Mouse (Mus musculus) neural tube, embryonic 15.5 days (tissue): Measurements from ENCODE around the gene Aak1. TPM values are rescaled to one million over a fixed set of nuclear protein-coding genes. Genes with fewer than 3 reads are reported as not detected.

Experiments
- ATAC-seq: fragments of 200-750 bp; cut with Nextera tagmentation; 2 replicates; pipeline ENCODE4 v1.8.0; 2017; ENCODE audit warnings: mild to moderate bottlenecking, moderate TSS enrichment, moderate library complexity; ENCODE audit not compliant: low FRiP score
- H3K27ac ChIP-seq: fragments of 300-500 bp; sonication (generic); replicated peaks from 2 replicates; pipeline ENCODE4 v1.5.1; 2015; ENCODE audit warnings: mild to moderate bottlenecking, inconsistent platforms
- H3K27me3 ChIP-seq: fragments of 300-500 bp; sonication (generic); replicated peaks from 2 replicates; pipeline ENCODE4 v1.6.1; 2015; ENCODE audit warnings: inconsistent platforms
- H3K36me3 ChIP-seq: fragments of 300-500 bp; sonication (generic); 2 replicates; pipeline ENCODE4 v1.6.1; 2015; ENCODE audit warnings: inconsistent platforms
- H3K4me1 ChIP-seq: fragments of 300-500 bp; sonication (generic); 2 replicates; pipeline ENCODE4 v1.6.1; 2015; ENCODE audit warnings: inconsistent platforms
- H3K4me2 ChIP-seq: fragments of 300-500 bp; sonication (generic); 2 replicates; pipeline ENCODE4 v1.6.1; 2015; ENCODE audit warnings: inconsistent platforms, mild to moderate bottlenecking, moderate library complexity
- H3K4me3 ChIP-seq: fragments of 300-500 bp; sonication (generic); replicated peaks from 2 replicates; pipeline ENCODE4 v1.5.1; 2015; ENCODE audit warnings: mild to moderate bottlenecking, inconsistent platforms
- H3K9ac ChIP-seq: fragments of 300-500 bp; sonication (generic); replicated peaks from 2 replicates; pipeline ENCODE4 v1.6.1; 2015; ENCODE audit warnings: mild to moderate bottlenecking, inconsistent platforms
- H3K9me3 ChIP-seq: fragments of 300-500 bp; sonication (generic); replicated peaks from 2 replicates; pipeline ENCODE4 v1.6.1; 2016; ENCODE audit warnings: inconsistent platforms
- WGBS: fragments of 180-500 bp; shearing (Covaris S2); methylation state at CpG from one replicate; pipeline ENCODE4 v1.1.7; 2015; ENCODE audit warnings: mixed read lengths; 5-methylcytosine and 5-hydroxymethylcytosine counted together
- polyA plus RNA-seq: library from polyadenylated mRNA; unstranded; fragments of >200 nt; fragmentation: Nextera tagmentation; extraction: Ambion mirVana; gene quantifications from 2 replicates; pipeline ENCODE4 v1.2.1, GENCODE M21; 2015

Gene Aak1
- polyA plus RNA-seq, 1 experiment from 2014 or later, result 40.2 TPM

DNA sequence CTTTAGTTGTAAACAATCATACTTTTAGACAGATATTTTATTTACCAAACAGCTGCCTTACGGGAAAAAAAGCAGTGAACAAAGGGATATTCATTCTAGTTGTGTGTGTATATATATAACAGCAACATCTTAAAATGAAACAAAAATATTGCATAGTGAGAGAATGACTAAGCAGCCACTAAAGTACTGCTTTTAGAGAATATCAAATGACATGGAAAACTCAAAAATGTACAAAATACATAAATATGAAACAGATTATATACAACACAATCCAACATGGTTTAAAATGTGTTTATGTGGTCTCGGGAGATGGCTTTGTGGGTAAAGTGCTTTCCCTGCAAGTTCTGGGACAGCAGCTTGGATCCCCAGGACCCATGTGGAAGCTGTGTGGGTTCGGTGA, 5.7 kb upstream of the Aak1 start:
- H3K4me2 ChIP-seq, result no peak overlapping the region
- no peak for ATAC-seq
- no peaks in the 10 kb centered on the region for H3K27me3 ChIP-seq
- no peak overlapping the region for H3K9ac ChIP-seq
- H3K4me3 ChIP-seq, result no peak overlapping the region
- no peak overlapping the region for H3K27ac ChIP-seq
- 89% methylated on average over 3 of the region's 3 CpGs for WGBS
- H3K4me1 ChIP-seq, result peaks cover 14% of the 10 kb centered on the region
- H3K9me3 ChIP-seq, result no peaks in the 10 kb centered on the region
- no peaks in the 10 kb centered on the region for H3K36me3 ChIP-seq

DNA sequence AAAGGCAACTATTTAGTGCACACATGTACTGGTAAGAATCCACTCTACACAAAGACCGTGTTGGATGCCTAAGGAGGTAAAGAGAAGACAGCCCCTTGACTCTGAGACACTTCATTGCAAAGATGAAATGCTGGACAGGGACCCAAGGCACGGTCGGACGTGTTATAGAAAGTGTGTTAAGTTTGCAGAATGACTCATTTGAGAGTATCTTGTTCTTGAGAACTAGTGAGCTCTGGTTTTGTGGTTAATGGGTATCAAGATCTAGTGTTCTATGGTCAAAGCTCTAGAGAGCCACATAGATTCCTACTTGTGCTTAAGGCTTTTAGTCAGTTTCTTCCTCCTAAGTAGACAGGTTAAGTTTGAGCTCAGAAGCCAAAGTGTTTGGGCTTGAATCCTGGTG, 2.9 kb upstream of the Aak1 start:
- 95% methylated on average over 4 of the region's 4 CpGs for whole genome bisulfite sequencing
- no peak overlapping the region for H3K9ac ChIP-seq
- no peak for ATAC-seq

DNA sequence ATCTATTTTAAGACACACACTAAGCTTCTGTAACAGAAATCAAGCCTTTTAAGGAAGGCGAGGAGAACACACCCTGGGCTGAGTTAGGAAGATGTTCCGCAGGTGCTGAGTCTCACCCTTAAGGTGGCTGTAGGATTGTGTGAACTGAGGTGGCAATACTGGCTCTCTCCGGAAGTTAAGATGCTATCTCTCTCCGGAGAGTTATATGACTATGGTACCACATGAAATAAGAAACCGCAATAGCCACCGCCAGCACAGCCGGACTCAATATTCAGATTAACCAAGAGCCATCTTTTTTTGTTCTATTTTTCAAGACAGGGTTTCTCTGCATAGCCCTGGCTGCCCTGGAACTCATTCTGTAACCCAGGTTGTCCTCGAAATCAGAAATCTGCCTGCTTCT, 1.5 kb upstream of the Aak1 start:
- ATAC-seq, result no peak
- 95% methylated on average over 8 of the region's 8 CpGs for WGBS
- Histone ChIP-seq H3K4me1 (peaks cover 38% of the 10 kb centered on the region), H3K4me3 (peak overlapping the region; percentile 89), H3K9ac (peak overlapping the region; percentile 90), H3K27me3 (no peaks in the 10 kb centered on the region), H3K27ac (peak overlapping the region; percentile 98; the same call in 1 of the 2 replicates), H3K4me2 (peak overlapping the region; percentile 82), H3K36me3 (no peaks in the 10 kb centered on the region), H3K9me3 (no peaks in the 10 kb centered on the region)

More for the DNA sequence above, 2.9 kb upstream of the Aak1 start:
- H3K4me3 ChIP-seq, result no peak overlapping the region
- no peak overlapping the region for H3K4me2 ChIP-seq
- H3K36me3 ChIP-seq, result no peaks in the 10 kb centered on the region
- H3K4me1 ChIP-seq, result peaks cover 26% of the 10 kb centered on the region
- H3K27ac ChIP-seq, result no peak overlapping the region
- no peaks in the 10 kb centered on the region for H3K9me3 ChIP-seq
- no peaks in the 10 kb centered on the region for H3K27me3 ChIP-seq

DNA sequence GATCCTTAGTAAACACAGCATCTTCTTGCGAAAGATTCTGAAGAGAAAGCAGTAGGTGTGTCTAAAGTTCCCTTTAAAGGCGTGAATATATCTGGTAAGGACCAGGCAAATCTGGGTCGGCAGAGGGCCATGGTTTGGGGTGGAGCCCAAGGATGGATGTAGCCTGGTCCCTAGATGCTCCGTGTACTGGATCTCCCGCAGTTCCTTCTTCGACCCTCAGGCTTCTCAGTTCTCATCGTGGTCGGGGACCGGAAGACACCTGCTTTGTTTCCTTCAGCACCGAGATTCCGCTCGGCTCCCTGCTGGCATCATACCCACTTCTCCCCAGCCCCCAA, 770 bp upstream of the Aak1 start:
- no peaks in the 10 kb centered on the region for H3K27me3 ChIP-seq
- peaks cover 45% of the 10 kb centered on the region for H3K4me1 ChIP-seq
- H3K27ac ChIP-seq, result peak overlapping the region; percentile 98
- ATAC-seq, result no peak; the same call in 1 of the 2 replicates
- under 1% methylated on average over 12 of the region's 12 CpGs for WGBS
- H3K4me3 ChIP-seq, result peak overlapping the region; percentile 89
- no peaks in the 10 kb centered on the region for H3K36me3 ChIP-seq
- peak overlapping the region; percentile 82 for H3K4me2 ChIP-seq
- peak overlapping the region; percentile 90 for H3K9ac ChIP-seq
- no peaks in the 10 kb centered on the region for H3K9me3 ChIP-seq

DNA sequence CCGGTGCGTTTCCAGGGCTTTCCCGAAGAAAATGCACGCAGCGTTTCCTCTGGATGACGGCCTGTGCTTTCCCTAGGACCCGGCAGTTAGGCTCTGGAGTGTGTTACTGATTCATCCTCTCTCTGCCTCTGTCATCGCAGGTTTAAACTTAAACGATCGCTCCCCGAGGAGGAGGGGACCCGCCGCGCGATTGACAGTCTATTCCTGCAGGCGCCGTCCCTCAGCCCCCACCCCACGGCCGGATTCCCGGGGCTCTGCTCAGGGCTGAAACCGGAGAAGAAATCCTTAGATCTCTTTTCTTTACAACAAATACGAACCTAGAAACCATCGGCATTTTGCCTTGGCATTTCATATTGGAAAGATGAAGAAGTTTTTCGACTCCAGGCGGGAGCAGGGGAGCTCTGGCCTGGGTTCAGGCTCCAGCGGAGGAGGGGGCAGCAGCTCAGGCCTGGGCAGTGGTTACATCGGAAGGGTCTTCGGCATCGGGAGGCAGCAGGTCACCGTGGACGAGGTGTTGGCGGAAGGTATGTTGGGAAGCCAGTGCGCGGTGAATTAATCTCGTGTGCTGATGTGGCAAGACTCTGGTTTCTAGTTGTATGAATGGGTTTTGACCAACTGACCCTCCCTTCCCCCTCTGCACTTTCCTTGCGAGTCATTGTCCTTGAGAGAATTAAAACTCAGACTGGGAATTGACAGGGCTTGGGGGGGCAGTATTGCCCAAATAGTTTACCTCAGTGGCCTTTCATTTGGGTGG, 552 bp downstream of the Aak1 start:
- ATAC-seq, result peak; percentile 43
- peaks cover 57% of the 10 kb centered on the region for H3K4me1 ChIP-seq
- H3K9me3 ChIP-seq, result no peaks in the 10 kb centered on the region
- H3K27ac ChIP-seq, result peak overlapping the region; percentile 98
- under 1% methylated on average over 36 of the region's 36 CpGs for WGBS
- no peaks in the 10 kb centered on the region for H3K36me3 ChIP-seq
- peak overlapping the region; percentile 82 for H3K4me2 ChIP-seq
- peak overlapping the region; percentile 90 for H3K9ac ChIP-seq
- no peaks in the 10 kb centered on the region for H3K27me3 ChIP-seq
- H3K4me3 ChIP-seq, result peak overlapping the region; percentile 89

DNA sequence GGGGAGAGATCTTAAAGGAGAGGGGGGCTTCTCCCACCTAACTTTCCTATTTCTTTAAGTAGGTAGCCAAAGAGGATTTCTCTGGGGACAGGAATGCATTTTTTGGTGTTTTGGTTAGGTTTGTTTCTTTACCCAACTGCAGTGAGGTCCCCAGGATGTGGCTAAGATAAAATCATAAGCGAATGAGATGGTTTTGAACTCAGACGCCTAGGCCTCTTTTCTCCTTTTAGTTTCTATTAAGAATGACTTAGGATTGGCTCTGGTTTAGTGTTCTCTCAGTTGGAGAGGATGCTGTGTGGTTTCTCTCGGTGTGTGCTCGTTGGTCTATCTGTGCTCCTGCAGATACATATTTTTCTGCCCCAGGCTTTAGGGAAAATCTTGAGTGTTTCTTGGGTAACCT, 1.3 kb downstream of the Aak1 start:
- Histone ChIP-seq H3K4me2 (peak overlapping the region; percentile 82), H3K9me3 (no peaks in the 10 kb centered on the region), H3K9ac (peak overlapping the region; percentile 90), H3K4me1 (peaks cover 63% of the 10 kb centered on the region), H3K36me3 (no peaks in the 10 kb centered on the region), H3K27ac (peak overlapping the region; percentile 98), H3K4me3 (peak overlapping the region; percentile 89), H3K27me3 (no peaks in the 10 kb centered on the region)
- ATAC-seq, result no peak
- WGBS, result 17% methylated on average over 4 of the region's 4 CpGs

DNA sequence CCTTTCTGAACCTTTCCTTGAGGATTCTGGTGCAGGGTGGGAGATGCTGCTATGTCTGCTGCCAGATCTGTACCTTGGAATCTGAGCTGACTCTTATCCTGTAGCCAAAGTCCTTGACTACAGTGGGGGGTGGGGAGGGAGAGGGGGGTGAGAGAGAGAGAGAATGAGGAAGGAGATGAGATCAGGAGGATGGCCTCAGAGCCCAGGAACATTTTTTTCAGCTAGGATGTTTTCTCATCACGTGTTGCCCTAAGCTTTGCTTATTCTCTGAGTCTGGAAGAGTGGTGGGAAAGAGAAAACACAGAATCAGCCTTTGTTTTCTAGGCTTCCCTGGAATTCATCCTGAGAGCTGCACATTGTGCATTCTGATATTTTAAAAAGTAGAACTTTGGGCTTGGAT, 2.2 kb downstream of the Aak1 start:
- ATAC-seq, result no peak
- Histone ChIP-seq H3K4me2 (peak overlapping the region; percentile 82), H3K27ac (no peak overlapping the region; the same call in 1 of the 2 replicates), H3K4me3 (peak overlapping the region; percentile 89), H3K27me3 (no peaks in the 10 kb centered on the region), H3K9me3 (no peaks in the 10 kb centered on the region), H3K9ac (peak overlapping the region; percentile 90), H3K36me3 (no peaks in the 10 kb centered on the region), H3K4me1 (peaks cover 63% of the 10 kb centered on the region)
- WGBS, result 17% methylated on average over 1 of the region's 1 CpGs

DNA sequence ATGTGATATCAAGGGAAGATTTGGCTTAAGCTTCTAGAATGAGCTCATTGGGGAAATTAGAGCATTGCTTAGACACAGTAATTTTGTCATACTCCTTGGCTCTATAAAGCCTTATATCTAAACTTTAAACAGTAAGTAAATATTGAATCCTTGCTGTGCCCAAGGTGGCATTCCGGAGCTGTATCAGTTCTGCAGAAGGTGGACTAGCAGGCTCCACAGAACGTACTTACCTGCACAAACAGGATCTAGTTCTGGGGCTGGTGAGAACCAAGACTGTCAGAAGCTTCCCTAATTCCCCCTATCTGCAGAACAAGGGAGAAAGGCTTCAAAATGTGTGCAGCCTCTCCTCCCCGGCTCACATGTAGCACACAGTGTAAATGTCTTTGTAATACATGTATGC, 4.6 kb downstream of the Aak1 start:
- H3K27me3 ChIP-seq, result no peaks in the 10 kb centered on the region
- no peak for ATAC-seq
- H3K4me1 ChIP-seq, result peaks cover 54% of the 10 kb centered on the region
- H3K4me2 ChIP-seq, result no peak overlapping the region
- no peaks in the 10 kb centered on the region for H3K9me3 ChIP-seq
- no peak overlapping the region for H3K9ac ChIP-seq
- no peaks in the 10 kb centered on the region for H3K36me3 ChIP-seq
- H3K4me3 ChIP-seq, result no peak overlapping the region
- no peak overlapping the region for H3K27ac ChIP-seq
- 92% methylated on average over 3 of the region's 3 CpGs for WGBS

DNA sequence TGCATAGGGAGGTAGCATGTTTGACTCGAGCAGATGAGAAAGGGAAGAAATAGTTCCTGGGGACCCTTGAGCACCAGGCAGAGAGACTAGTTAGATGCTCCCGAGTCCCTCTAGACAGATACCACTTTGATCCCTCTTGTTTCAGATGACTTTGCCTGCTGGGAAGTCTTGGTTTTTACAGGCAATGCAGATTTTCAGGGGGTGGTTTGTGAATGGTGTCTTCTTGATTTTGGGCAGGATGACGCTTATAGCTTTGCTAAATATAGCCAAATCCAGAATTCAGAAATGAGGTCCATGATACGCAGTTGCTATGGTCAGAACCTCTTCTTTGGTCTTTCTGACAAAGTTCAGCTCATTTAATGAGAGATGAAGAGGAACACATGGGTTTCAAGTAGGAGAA, 5.6 kb downstream of the Aak1 start:
- Histone ChIP-seq H3K36me3 (0 out of 2 replicates have a peak, but pooled peaks cover 2% of the 10 kb centered on the region), H3K27me3 (no peaks in the 10 kb centered on the region), H3K4me1 (peaks cover 54% of the 10 kb centered on the region), H3K9me3 (no peaks in the 10 kb centered on the region), H3K4me2 (no peak overlapping the region), H3K9ac (no peak overlapping the region), H3K27ac (no peak overlapping the region), H3K4me3 (no peak overlapping the region)
- WGBS, result 90% methylated on average over 4 of the region's 4 CpGs
- ATAC-seq, result no peak

DNA sequence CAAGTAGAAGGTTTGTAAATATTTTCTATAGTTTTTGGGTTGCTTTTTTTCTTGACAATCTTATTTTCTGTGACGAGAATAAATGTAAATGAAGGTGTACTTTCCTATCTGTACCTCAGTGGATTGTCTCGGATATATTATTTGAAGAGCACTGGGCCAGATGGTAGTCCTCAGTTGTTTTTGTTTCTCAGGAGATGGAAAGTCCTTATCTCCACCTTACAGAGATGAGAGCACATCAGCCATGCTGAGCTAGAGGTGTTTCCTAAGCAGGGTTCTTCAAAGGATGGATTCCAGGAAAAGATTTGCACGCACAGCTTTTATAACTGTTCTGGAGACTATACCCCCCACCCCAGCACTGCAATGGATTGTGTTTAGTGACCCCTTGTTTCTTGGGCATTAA, 9.3 kb downstream of the Aak1 start:
- ATAC-seq, result no peak
- no peak overlapping the region for H3K9ac ChIP-seq
- 97% methylated on average over 3 of the region's 3 CpGs for WGBS

DNA sequence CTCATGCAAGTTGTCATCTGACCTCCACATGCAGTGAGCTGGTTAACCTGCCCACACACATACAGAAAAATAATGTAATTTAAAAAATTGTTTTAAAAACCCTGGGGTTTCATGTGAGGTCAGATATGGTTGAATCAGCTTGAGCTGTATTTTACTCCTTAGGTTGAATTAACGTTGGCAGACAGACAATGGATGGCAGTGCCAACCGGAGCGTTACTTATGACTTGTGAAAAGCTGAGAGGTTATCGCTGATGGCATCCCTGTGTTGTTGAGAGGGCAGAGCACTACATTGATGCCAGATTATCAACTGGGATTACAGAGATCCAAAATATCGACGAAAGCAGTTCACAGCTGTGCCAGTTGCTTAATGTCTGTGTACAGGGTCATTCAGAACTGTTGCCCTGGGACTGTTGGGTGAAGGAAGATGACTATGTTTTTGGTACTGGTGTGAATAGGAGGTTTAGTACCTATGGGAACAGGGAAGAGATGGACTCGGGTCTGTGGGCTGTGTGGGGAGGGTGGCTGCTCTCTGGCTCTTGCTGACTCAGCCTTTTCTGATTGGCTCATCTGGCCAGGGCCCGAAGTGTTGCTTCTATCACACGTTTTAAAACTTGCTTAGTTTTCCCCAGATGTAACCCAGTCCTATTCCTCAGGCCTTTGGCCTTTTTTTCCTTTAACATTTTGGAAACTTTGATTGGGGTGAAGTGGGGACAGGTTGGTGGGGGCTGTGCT, 11.6 kb downstream of the Aak1 start:
- peaks cover 7% of the 10 kb centered on the region; the same call in 1 of the 2 replicates for H3K4me1 ChIP-seq
- H3K9ac ChIP-seq, result no peak overlapping the region
- 0 out of 2 replicates have a peak, but pooled peaks cover 7% of the 10 kb centered on the region for H3K36me3 ChIP-seq
- 78% methylated on average over 9 of the region's 9 CpGs for WGBS
- H3K27me3 ChIP-seq, result no peaks in the 10 kb centered on the region
- no peak overlapping the region for H3K4me2 ChIP-seq
- H3K9me3 ChIP-seq, result no peaks in the 10 kb centered on the region
- no peak for ATAC-seq
- H3K4me3 ChIP-seq, result no peak overlapping the region
- H3K27ac ChIP-seq, result no peak overlapping the region

More for the DNA sequence above, 9.3 kb downstream of the Aak1 start:
- Histone ChIP-seq H3K27ac (no peak overlapping the region), H3K36me3 (0 out of 2 replicates have a peak, but pooled peaks cover 7% of the 10 kb centered on the region), H3K4me1 (peaks cover 25% of the 10 kb centered on the region), H3K4me3 (no peak overlapping the region), H3K9me3 (no peaks in the 10 kb centered on the region), H3K4me2 (no peak overlapping the region), H3K27me3 (no peaks in the 10 kb centered on the region)

DNA sequence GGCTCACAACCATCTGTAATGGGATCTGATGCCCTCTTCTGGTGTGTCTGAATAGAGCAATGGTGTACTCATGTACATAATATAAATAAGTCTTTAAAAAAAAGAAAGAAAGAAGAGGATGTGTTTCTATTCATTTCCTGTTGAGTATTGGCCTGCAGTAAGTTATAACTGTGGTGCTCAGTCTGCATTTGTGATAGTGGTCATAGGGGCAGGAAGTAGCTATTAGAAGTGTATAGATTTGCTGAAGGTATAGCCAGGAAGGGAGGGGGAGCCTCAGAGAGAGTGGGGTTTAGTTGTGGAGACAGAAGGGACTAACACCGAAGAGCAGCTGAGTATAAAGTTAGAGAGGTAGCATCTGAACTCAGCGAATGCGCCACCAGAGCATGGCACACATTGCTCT, 15.0 kb downstream of the Aak1 start:
- no peak overlapping the region for H3K4me3 ChIP-seq
- no peak overlapping the region for H3K9ac ChIP-seq
- 0 out of 2 replicates have a peak, but pooled peaks cover 5% of the 10 kb centered on the region for H3K36me3 ChIP-seq
- H3K27me3 ChIP-seq, result no peaks in the 10 kb centered on the region
- no peaks in the 10 kb centered on the region for H3K9me3 ChIP-seq
- no peak overlapping the region for H3K27ac ChIP-seq
- ATAC-seq, result no peak
- H3K4me1 ChIP-seq, result peaks cover 9% of the 10 kb centered on the region; the same call in 1 of the 2 replicates
- WGBS, result 91% methylated on average over 3 of the region's 3 CpGs
- no peak overlapping the region for H3K4me2 ChIP-seq
